Mouse (Mus musculus) limb, embryonic 11.5 days (tissue): ENCODE measurements at regions not wholly inside any gene's neighbourhood (a gene's known extent, or its start where the extent isn't known, plus 50 kb on each side); places are given as distances from the start of the nearest gene placed in this dataset.

Experiments
- ATAC-seq: fragments of 200-750 bp; cut with Nextera tagmentation; 2 replicates; pipeline ENCODE4 v1.8.0; 2017; ENCODE audit warnings: low read depth; ENCODE audit not compliant: insufficient number of reproducible peaks, low FRiP score, low TSS enrichment
- DNase-seq: peaks from one replicate; pipeline ENCODE4 v3.0.0-alpha.2; 2015; ENCODE audit warnings: low spot score
- H3K27ac ChIP-seq: fragments of 300-500 bp; sonication (generic); replicated peaks from 2 replicates; pipeline ENCODE4 v1.5.1; 2014; ENCODE audit warnings: low read depth, mild to moderate bottlenecking, low read length
- H3K27me3 ChIP-seq: fragments of 300-500 bp; sonication (generic); 2 replicates; pipeline ENCODE4 v1.6.1; 2014; ENCODE audit warnings: mild to moderate bottlenecking, low read length, mixed read lengths; ENCODE audit not compliant: control insufficient read depth, insufficient read depth
- H3K36me3 ChIP-seq: fragments of 300-500 bp; sonication (generic); 2 replicates; pipeline ENCODE4 v1.6.1; 2014; ENCODE audit warnings: mild to moderate bottlenecking, low read length, moderate library complexity, mixed read lengths; ENCODE audit not compliant: control insufficient read depth, insufficient read depth
- H3K4me1 ChIP-seq: fragments of 300-500 bp; sonication (generic); 2 replicates; pipeline ENCODE4 v1.6.1; 2014; ENCODE audit warnings: low read length, mixed read lengths; ENCODE audit not compliant: control insufficient read depth, insufficient read depth
- H3K4me2 ChIP-seq: fragments of 300-500 bp; sonication (generic); 2 replicates; pipeline ENCODE4 v1.6.1; 2014; ENCODE audit warnings: low read depth, mild to moderate bottlenecking, moderate library complexity; ENCODE audit not compliant: severe bottlenecking
- H3K4me3 ChIP-seq: fragments of 300-500 bp; sonication (generic); 2 replicates; pipeline ENCODE4 v1.5.1; 2014; ENCODE audit warnings: low read depth, low read length
- H3K9ac ChIP-seq: fragments of 300-500 bp; sonication (generic); 2 replicates; pipeline ENCODE4 v1.6.1; 2014; ENCODE audit warnings: mild to moderate bottlenecking, low read length
- H3K9me3 ChIP-seq: fragments of 300-500 bp; sonication (generic); 2 replicates; pipeline ENCODE4 v1.6.1; 2016; ENCODE audit warnings: low read length; ENCODE audit not compliant: control insufficient read depth
- WGBS: fragments of 180-500 bp; shearing (Covaris S2); extraction: QIAGEN DNeasy Blood & Tissue Kit; methylation state at CpG from one replicate; pipeline ENCODE4 v1.1.7; 2014; 5-methylcytosine and 5-hydroxymethylcytosine counted together

- ATAC-seq: no peak
- Histone ChIP-seq H3K27me3 (no peaks in the 10 kb centered on the region), H3K36me3 (no peaks in the 10 kb centered on the region), H3K4me1 (no peaks in the 10 kb centered on the region), H3K4me3 (no peak overlapping the region), H3K9ac (no peak overlapping the region), H3K27ac (no peak overlapping the region), H3K4me2 (no peak overlapping the region), H3K9me3 (no peaks in the 10 kb centered on the region)
- peak; percentile 26 for DNase-seq
- WGBS: 15% methylated on average over 4 of the region's 4 CpGs
Measured at GRCm38 (mm10) chr4:5590531-5590930, 797.4 kb upstream of the Impad1 start.

- H3K36me3 ChIP-seq: no peaks in the 10 kb centered on the region
- no peaks in the 10 kb centered on the region for H3K4me1 ChIP-seq
- no peak overlapping the region for H3K4me3 ChIP-seq
- H3K27ac ChIP-seq: no peak overlapping the region
- no peak overlapping the region for H3K9ac ChIP-seq
- no peaks in the 10 kb centered on the region for H3K27me3 ChIP-seq
- ATAC-seq (no peak), DNase-seq (no peak)
- H3K4me2 ChIP-seq: no peak overlapping the region
- H3K9me3 ChIP-seq: no peaks in the 10 kb centered on the region
- 92% methylated on average over 4 of the region's 4 CpGs for WGBS
Measured at GRCm38 (mm10) chr4:5587465-5587864, 794.3 kb upstream of the Impad1 start.

DNA sequence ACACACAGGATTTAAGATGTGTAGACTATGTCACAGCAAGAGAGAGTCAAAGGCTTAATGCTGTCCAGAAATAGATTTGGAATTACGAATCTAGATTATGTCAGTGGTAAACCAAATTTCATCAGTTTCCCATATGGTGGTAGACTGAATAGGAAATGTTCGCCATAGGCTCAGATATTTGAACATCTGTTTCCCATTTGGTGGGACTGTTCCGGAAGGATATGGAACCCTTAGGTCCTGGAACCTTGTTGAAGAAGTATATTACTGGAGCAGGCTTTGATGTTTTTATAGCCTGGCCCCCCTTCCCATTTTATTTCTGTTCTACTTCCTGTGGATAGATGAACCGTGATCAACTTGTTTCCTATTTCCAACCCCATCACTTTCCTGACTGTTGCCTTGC, 792.0 kb upstream of the Impad1 start:
- Histone ChIP-seq H3K4me3 (no peak overlapping the region), H3K4me1 (no peaks in the 10 kb centered on the region), H3K9ac (no peak overlapping the region), H3K9me3 (no peaks in the 10 kb centered on the region), H3K27me3 (no peaks in the 10 kb centered on the region), H3K27ac (no peak overlapping the region), H3K36me3 (no peaks in the 10 kb centered on the region), H3K4me2 (no peak overlapping the region)
- 36% methylated on average over 4 of the region's 4 CpGs for WGBS
- no peak for DNase-seq
- no peak for ATAC-seq

- no peak overlapping the region for H3K9ac ChIP-seq
- no peak overlapping the region for H3K4me2 ChIP-seq
- H3K4me1 ChIP-seq: no peaks in the 10 kb centered on the region
- no peak overlapping the region for H3K4me3 ChIP-seq
- ATAC-seq (no peak), DNase-seq (no peak)
- WGBS: 67% methylated on average over 6 of the region's 6 CpGs
- H3K27me3 ChIP-seq: no peaks in the 10 kb centered on the region
- H3K9me3 ChIP-seq: no peaks in the 10 kb centered on the region
- no peaks in the 10 kb centered on the region for H3K36me3 ChIP-seq
- no peak overlapping the region for H3K27ac ChIP-seq
Measured at GRCm38 (mm10) chr4:5583989-5584677, 791.0 kb upstream of the Impad1 start.

- no peaks in the 10 kb centered on the region for H3K4me1 ChIP-seq
- no peak overlapping the region for H3K4me3 ChIP-seq
- H3K27ac ChIP-seq: no peak overlapping the region
- H3K4me2 ChIP-seq: no peak overlapping the region
- H3K36me3 ChIP-seq: no peaks in the 10 kb centered on the region
- DNase-seq: no peak
- no peak overlapping the region for H3K9ac ChIP-seq
- H3K9me3 ChIP-seq: no peaks in the 10 kb centered on the region
- ATAC-seq: no peak
- H3K27me3 ChIP-seq: no peaks in the 10 kb centered on the region
Measured at GRCm38 (mm10) chr4:5568076-5568475, 774.9 kb upstream of the Impad1 start.

DNA sequence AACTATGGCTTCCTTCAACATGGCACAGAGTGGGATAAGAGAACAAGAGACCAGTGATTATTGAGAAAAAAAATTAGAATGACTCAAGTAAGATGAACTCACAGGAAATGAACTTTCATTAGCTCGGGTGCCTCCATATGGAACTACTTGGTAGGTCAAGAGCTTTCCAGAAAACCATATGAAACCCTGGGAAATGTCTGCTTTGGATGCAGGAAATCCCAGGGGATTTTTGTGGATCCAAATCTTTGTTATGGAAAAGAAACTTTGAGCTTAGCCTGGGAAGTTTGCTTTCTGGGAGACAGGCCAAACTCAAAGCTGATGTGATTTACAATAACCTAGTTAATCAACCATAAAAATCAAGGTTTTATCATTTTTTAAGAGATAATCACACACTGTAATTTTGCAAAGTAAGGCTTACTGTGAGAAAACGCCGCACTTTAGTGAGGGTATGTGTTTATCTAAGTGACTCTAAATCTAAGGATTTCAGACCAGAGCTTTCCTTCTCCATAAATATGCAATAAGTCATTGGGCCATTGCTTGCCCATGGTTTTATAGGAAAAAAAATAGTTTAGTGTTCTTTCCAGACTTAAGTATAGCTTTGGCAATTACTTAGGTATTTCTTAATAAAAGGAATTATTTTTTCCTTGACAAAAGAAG, 767.0 kb upstream of the Impad1 start:
- Histone ChIP-seq H3K27ac (no peak overlapping the region), H3K9me3 (no peaks in the 10 kb centered on the region), H3K4me3 (no peak overlapping the region), H3K36me3 (no peaks in the 10 kb centered on the region), H3K4me1 (no peaks in the 10 kb centered on the region), H3K9ac (no peak overlapping the region), H3K27me3 (no peaks in the 10 kb centered on the region), H3K4me2 (no peak overlapping the region)
- WGBS: 63% methylated on average over 3 of the region's 3 CpGs
- DNase-seq (no peak), ATAC-seq (no peak)

DNA sequence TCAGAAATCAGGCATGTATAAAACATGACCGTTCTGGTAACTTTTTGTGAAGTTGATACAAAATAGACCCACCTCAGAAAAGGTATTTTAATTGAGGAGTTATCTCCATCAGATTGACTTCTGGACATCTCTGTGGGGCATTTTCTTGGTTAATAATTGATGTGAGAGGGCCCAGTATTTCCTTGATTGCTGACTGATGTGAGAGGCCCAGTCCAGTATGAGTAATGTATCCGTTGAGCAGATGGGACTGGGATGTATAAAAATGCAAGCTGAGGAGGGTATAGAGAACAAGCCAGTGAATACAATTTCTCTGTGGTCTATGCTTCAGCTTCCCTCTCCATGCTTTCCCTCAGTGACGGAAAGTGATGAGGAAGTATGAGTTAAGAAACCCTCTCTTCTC, 747.0 kb upstream of the Impad1 start:
- Histone ChIP-seq H3K9me3 (no peaks in the 10 kb centered on the region), H3K36me3 (no peaks in the 10 kb centered on the region), H3K27me3 (no peaks in the 10 kb centered on the region), H3K9ac (no peak overlapping the region), H3K27ac (no peak overlapping the region), H3K4me3 (no peak overlapping the region), H3K4me2 (no peak overlapping the region), H3K4me1 (no peaks in the 10 kb centered on the region)
- ATAC-seq (no peak), DNase-seq (no peak)
- 91% methylated on average over 3 of the region's 3 CpGs for WGBS

GRCm38 (mm10) chr4:5530416-5530815, 737.3 kb upstream of the Impad1 start:
- no peak overlapping the region for H3K27ac ChIP-seq
- DNase-seq (no peak), ATAC-seq (no peak)
- H3K4me3 ChIP-seq: no peak overlapping the region
- no peaks in the 10 kb centered on the region for H3K36me3 ChIP-seq
- WGBS: 44% methylated on average over 4 of the region's 4 CpGs
- no peak overlapping the region for H3K9ac ChIP-seq
- H3K4me1 ChIP-seq: no peaks in the 10 kb centered on the region
- H3K27me3 ChIP-seq: no peaks in the 10 kb centered on the region
- no peaks in the 10 kb centered on the region for H3K9me3 ChIP-seq
- no peak overlapping the region for H3K4me2 ChIP-seq

- Histone ChIP-seq H3K27ac (no peak overlapping the region), H3K4me3 (no peak overlapping the region), H3K4me2 (no peak overlapping the region), H3K27me3 (no peaks in the 10 kb centered on the region), H3K9me3 (no peaks in the 10 kb centered on the region), H3K4me1 (no peaks in the 10 kb centered on the region), H3K36me3 (no peaks in the 10 kb centered on the region), H3K9ac (no peak overlapping the region)
- DNase-seq (no peak), ATAC-seq (no peak)
- 82% methylated on average over 2 of the region's 2 CpGs for WGBS
Measured at GRCm38 (mm10) chr4:5518522-5518921, 725.4 kb upstream of the Impad1 start.
